Mouse (Mus musculus) hematopoietic stem cell, adult 5-6 weeks (primary cell): ENCODE measurements at regions not wholly inside any gene's neighbourhood (a gene's known extent, or its start where the extent isn't known, plus 50 kb on each side); places are given as distances from the start of the nearest gene placed in this dataset.
"Not testable (repeated sequence)": the region's sequence is repeated elsewhere in the genome, so short reads cannot be mapped to it uniquely, and the experiment has no call there.

Experiments used
- ATAC-seq, 2 experiments: fragments of 125-278 bp in 1 of 2; replicated peaks in 1 of 2; 2 replicates each; pipeline ENCODE4 v1.8.0; 2016 to 2017; ENCODE audit warnings: inconsistent platforms in 2 of 2, mild to moderate bottlenecking in 2 of 2, moderate number of reproducible peaks in 2 of 2, low read depth in 1 of 2, moderate TSS enrichment in 1 of 2; ENCODE audit not compliant: low FRiP score in 2 of 2, poor library complexity in 2 of 2, severe bottlenecking in 2 of 2, insufficient read depth in 1 of 2, low TSS enrichment in 1 of 2

- 0 out of 4 replicates have a peak, but pooled peaks of 1 of the 2 experiments have one; percentile 32 for ATAC-seq
These were observed 87.5 kb upstream of the Ppp2r2d start for GRCm38 (mm10) chr7:138758386-138758785.

GRCm38 (mm10) chr7:138748442-138748841, 97.4 kb upstream of the Ppp2r2d start:
- ATAC-seq, result no peak

GRCm38 (mm10) chr7:138746616-138747015, 99.3 kb upstream of the Ppp2r2d start:
- ATAC-seq, result no peak

- ATAC-seq, result no peak
These were observed 103.4 kb upstream of the Ppp2r2d start for GRCm38 (mm10) chr7:138742516-138742845.

- no peak for ATAC-seq
These were observed 103.9 kb upstream of the Ppp2r2d start for GRCm38 (mm10) chr7:138741816-138742515.

GRCm38 (mm10) chr7:138734254-138734653, 111.6 kb upstream of the Ppp2r2d start:
- peak in 1 of 2 experiments; percentile 85; a peak in 2 of 4 replicates for ATAC-seq

GRCm38 (mm10) chr7:138724829-138725228, 121.0 kb upstream of the Ppp2r2d start:
- ATAC-seq, result no peak

- ATAC-seq, result no peak
These were observed 126.3 kb upstream of the Ppp2r2d start for GRCm38 (mm10) chr7:138719608-138720007.

GRCm38 (mm10) chr7:138719115-138719514, 126.8 kb upstream of the Ppp2r2d start:
- no peak for ATAC-seq

- ATAC-seq, result no peak
These were observed 131.1 kb upstream of the Ppp2r2d start for GRCm38 (mm10) chr7:138714731-138715130.

GRCm38 (mm10) chr7:138708373-138708772, 137.5 kb upstream of the Ppp2r2d start:
- ATAC-seq, result no peak

GRCm38 (mm10) chr7:138699599-138699998, 146.3 kb upstream of the Ppp2r2d start:
- ATAC-seq, result not testable (repeated sequence)

- ATAC-seq, result no peak
These were observed 163.7 kb upstream of the Ppp2r2d start for GRCm38 (mm10) chr7:138682161-138682560.

- no peak for ATAC-seq
These were observed 165.3 kb upstream of the Ppp2r2d start for GRCm38 (mm10) chr7:138680530-138680929.

- ATAC-seq, result no peak
These were observed 166.3 kb upstream of the Ppp2r2d start for GRCm38 (mm10) chr7:138679575-138679974.

GRCm38 (mm10) chr7:138672959-138673358, 172.9 kb upstream of the Ppp2r2d start:
- ATAC-seq, result no peak

- ATAC-seq, result no peak
These were observed 177.5 kb upstream of the Ppp2r2d start for GRCm38 (mm10) chr7:138668337-138668736.

- ATAC-seq, result no peak
These were observed 185.8 kb upstream of the Ppp2r2d start for GRCm38 (mm10) chr7:138660124-138660523.

GRCm38 (mm10) chr7:138657521-138657920, 188.4 kb upstream of the Ppp2r2d start:
- no peak for ATAC-seq
